Mouse (Mus musculus) erythroblast, embryonic 14.5 days (primary cell): ENCODE measurements around the gene Prkca.

ENCODE experiments used
- GATA1 ChIP-seq: IDR thresholded peaks from 2 replicates; pipeline ENCODE4 v1.6.1; 2012; ENCODE audit warnings: low read length, inconsistent platforms, mixed read lengths
- TAL1 ChIP-seq: IDR thresholded peaks from 3 replicates; pipeline ENCODE4 v1.6.1; 2012; ENCODE audit warnings: low read length, inconsistent platforms, mixed read lengths

GRCm38 (mm10) chr11:108013390-108013789 lies 330.3 kb downstream of the Prkca start:
- TF ChIP-seq GATA1 (no peak), TAL1 (no peak)
